Mouse (Mus musculus): Measurements from ENCODE around the gene Dcaf4.

The Dcaf4 gene

DNA sequence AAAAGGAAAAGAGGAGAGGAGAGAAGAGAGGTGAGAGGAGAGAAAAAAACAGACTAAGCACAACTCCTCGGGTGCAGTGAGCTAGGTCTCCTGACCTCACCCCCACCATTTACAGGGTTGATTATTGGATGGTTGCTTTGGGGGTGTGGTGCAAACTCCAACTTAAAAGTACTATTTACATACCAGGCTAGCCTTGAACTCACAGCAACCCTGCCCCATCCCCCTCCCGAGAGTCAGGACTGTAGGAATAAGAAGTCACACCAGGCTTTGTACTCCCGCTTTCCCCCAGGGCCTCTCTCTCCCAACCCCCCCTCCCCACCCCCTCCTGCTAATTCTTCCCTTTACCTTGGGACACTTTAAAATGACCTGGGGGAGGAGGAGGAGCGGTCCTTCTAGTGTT is 23.9 kb upstream of the Dcaf4 start:
- DNase-seq, result no peak

DNA sequence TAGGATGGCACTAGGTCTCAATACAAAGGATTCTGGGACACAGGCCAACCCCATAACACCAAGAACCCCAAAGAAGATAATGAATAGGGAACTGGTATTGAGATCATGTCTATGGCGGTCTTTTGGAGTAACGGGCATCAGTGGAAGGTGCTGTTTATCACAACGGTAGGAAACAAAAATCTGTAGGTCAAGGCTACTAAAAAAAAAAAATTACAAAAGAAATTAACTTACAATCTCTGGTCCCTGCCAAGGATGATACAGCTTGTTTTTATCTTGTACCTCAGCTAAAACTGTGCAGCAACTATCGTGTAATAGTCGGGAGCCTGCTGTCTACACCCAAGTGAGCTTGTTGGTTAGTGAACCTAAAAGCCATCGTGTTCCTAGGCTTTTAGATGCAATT is 23.5 kb upstream of the Dcaf4 start:
- DNase-seq, result no peak

DNA sequence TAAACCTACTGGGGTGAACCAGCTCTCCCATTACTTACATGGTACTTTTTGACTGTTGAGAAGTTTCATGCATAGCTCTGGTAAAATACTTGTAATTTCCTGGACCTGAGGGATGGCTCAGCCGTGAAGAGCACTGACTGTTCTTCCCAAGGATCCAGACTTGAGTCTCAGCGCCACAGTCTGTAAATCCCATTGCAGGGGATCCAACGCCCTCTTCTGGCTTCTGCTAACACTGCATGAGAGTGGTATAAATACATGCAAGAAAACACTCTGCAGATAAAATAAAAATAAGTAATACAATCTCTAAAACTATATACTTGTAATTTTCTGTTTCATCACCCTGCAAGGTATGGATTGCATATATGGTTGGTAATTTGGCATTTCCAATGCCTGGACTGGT is 22.3 kb upstream of the Dcaf4 start:
- no peak for DNase-seq

DNA sequence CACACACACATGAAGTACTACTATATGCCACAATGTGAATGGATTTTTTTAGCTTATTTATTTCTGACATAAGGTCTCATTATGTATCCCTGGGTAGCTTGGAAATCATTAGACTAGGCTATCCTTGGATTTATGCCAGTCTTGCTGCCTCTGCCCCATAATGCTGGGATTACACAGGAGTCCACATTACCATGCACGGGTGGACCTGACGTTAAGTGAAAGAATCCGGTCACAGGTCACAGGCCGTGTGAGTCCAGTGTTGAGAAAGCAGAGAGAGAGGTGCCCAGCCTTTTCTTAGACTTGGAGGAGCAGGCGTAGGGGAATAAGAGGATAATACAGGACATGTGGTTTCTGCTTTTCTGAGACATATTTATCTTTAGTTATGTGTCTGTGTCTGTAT is 21.0 kb upstream of the Dcaf4 start:
- no peak for DNase-seq

DNA sequence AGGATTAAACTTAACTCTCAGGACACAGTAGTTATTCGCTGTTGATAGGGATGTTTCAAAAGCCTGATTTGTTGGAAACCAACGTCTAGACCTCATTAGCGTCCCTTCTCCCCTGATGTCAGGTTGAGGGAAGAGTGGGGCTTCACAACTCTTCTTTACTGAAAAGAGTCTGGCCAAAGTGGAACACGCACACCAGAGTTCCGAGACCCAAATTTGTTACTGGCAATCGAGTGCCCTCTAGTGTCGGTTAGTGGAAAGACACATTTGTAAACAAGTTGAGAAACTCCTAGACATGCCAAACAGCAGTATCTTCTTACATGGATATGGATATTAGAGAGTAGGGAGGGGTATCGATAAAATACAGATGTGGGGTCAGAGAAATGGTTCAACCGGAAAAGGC is 18.1 kb upstream of the Dcaf4 start:
- DNase-seq, result peak; percentile 34

DNA sequence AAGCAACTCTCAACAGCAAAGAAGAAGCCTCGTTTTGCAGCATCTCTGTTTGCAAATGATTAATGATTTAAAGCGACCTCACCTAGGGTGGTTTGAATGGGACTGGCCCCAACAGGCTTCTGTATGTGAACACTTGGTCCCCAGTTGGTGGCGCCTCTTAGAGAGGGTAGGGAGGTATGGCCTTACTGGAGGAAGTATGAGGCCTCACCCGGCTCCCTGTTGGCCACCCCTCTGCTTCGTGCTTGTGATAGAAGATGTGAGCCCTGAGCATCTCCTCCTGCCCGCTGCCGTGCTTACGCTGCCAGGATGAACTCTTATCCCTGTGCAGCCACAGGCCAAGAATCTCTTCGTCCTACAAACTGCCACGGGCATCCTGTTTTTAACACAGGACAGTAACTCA is 13.7 kb upstream of the Dcaf4 start:
- no peak for DNase-seq

DNA sequence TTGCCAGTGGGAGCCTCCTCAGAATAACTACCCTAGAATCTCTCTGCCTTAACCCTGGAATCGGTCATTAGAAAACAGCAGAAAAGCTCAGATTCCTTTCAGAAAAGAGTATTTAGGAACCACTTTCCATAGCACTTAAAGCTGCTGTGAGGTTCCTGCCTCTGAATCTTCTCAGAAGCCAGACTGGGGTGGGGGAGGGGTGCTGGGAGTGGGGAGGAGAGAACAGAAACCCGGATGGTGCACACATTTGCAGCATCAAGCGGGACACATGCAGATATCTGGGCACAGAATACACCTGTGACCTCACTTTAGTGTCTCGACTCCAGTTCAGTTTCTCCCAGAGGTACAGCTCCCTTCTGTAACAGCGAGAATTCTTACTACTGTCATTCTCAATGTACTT is 9.7 kb upstream of the Dcaf4 start:
- DNase-seq, result no peak

DNA sequence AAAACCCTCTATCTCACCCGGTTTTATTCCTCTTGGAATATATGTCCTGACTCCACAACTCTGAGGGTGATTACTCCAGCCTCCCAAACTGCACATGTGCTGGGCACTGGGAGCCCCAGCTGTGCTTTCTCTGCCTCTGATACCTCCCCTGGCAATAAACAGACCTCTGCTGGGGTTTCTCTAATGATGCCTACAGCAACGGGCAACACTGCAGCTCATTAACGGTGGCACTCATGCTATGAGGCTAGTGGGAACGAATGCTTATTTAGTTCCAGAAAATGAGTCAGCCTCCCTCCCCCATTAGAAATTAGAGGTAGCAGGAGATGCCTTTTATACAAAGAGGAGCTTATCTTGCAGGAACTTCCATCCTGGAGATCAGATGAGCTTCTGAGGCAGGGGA is 7.5 kb upstream of the Dcaf4 start:
- DNase-seq, result no peak

DNA sequence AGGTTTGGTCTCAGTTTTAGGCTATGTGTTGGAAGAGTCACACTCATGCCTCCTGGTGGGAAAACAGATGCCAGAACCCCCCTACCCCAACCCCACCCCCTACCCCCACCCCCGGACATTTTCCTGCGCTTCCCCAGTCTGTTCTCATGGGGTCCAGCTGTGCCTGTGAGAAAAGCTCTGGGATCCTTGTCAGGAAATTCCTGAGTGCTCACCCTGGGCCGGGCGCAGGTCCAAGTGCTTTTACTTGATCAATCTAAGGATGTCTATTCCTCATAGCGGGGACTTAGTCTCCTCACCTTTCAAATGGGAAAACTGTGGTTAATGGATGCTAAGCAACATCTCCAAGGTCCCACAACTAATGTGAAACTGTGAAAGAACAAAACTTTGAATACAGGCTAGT is 7.1 kb upstream of the Dcaf4 start:
- no peak for DNase-seq

DNA sequence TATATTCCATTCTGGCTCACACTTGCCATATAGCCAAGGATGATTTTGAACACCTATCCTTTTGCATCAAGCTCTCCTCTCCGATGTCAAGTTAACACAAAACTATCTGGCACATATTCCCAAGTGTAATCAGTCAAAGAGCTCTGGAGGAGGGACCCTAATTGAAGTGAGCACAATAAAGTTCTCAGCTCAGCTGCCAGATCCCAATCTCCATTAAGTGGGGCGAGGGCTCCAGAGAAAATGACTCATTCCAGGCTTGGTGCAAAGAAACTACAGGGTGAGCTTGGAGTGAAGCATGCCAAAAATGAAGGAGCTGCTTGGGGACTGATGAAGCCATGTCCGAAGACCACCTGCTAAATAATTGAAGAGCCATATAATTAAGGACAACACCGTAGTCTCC is 6.0 kb upstream of the Dcaf4 start:
- no peak for DNase-seq

DNA sequence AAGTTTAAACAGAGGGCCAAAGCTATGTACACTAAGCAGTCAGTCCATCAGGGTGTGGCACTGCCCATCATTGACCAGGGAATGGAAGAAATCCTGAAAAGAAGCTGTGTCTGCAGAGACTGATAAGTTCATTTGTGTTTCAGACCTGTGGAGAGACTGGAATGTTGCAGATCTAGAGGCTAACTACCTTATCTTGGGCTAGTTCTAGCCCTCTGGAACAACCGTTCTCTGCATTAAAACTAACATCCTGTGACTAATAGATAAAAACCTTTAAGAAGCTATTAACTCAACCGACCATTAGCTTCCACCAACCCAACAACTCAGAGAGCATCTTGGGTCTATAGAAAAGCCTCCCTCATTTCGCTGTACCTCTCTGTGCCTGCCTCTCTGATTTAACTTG is 2.7 kb upstream of the Dcaf4 start:
- no peak for DNase-seq

DNA sequence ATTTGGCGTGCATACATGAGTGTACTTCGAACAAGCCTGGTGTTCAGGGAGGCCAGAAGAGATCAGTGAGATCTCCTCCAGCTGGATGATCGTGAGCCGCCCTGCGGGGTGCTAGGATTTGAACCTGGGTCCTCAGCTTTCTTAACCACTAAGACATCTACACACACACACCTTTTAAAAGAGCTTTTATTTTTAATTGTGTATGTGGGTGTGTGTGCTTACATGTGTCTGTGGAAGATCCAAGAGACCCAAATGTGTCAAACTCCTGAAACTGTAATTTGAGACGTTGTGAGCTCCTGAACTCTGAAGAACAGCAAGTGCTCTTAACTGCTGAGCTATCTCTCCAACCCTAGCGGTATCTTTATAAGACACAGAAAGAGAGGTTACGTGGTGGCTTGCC is 817 bp downstream of the Dcaf4 start:
- no peak for DNase-seq

DNA sequence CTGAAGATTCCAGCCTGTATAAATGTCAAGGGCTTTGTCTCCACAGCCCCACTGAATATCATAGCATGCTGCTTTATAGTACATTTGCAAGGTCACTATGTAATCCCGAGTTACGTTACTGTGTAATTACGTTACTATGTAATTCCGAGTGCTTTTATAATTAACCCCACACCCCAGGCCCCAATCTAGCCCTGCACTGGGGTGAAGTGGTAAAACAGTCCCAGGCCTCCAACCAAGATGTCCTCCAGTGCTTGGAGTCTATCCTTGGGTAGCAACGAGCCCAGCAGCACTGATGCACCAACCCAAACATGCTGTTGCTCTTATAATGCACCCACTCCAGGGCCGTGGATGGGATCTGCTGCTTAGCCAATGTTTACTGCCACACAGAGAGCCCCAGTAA is 2.8 kb downstream of the Dcaf4 start:
- DNase-seq, result no peak

DNA sequence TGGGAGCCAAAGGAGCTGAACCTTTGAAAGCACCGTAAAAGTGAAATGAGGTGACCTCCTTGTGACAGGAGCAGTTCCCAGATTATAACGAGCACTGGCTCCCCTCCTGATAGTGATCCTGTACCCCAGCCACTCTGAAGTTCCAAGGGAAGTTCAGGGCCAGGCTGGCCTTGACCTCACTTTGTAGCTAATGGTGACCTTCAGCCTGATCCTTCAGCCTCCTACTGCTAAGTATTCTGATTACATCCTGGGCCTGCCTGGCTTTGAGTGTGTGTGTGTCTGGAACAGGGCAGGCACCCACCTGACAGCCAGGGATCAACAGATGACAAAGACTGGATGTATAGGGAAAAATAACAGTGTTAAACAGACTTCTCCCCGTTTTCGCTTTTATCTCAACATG is 3.6 kb downstream of the Dcaf4 start:
- no peak for DNase-seq

DNA sequence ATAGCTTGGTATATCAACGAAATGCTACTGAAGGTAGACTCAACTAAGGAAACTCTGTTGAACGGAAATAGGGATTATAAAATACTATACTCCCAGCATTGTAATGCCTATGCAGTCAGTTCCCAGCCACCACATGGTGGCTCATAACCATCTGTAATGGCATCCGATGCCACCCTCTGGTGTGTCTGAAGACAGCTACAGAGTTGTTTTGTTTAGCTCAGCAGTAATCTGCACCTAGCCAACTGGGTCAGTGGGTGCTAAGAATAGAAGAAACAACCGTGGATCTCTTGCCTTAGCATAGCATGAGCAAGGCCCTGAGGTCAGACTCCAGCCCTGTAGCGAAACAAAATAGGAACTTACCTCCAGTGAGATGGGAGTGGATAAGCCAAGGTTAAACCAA is 4.1 kb downstream of the Dcaf4 start:
- DNase-seq, result no peak

DNA sequence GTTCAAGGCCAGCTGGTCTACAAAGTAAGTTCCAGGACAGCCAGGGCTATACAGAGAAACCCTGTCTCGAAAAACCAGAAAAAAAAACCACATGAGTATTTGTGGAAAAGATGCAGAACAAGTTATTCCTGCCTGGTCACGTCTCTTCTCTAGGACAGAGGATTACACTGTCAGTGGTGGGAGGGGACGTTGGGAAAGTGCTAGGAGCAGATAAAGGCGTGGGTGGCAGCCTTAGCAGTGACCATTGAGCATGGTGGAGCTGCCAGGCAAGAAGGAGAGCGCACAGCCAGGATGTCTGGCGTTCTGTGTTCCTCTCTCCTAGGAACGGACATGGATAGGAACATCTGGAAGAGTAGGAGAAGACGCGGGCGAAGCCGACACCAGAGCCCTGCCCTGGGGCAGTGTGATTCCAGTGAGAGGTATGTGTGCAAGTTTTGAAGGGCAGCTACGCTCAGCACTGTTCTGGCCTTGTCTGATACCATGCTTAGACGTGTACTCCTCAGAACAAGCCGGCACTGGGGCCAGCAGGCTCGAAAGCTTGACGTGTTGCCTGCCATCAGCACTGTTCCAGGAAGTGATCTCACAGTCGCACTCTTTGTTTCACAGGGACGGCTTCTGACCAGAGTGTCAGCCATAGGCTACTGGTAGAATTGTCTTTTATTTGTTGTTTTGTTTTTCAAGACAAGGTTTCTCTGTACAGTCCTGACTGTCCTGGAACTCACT is 5.7 kb downstream of the Dcaf4 start:
- no peak for DNase-seq

DNA sequence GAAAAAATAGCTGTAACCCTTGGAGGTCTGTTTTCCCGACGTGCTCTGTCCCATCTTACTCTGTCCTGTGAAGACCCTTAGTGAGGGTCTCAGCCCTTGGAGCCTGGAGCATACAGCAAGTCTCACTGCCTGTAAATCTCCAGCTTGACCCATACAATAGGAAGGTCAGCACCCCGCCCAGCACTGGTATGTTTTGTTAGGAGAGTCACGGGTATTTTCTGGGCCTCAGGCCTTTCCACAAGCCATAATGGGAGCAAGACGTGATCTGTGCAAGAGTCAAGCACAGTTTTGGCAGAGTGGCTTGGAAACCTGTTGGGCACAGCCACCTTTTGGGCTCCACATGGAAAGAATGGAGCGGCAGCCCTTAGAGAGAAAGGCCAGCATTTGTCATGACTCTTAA is 7.5 kb downstream of the Dcaf4 start:
- DNase-seq, result no peak

DNA sequence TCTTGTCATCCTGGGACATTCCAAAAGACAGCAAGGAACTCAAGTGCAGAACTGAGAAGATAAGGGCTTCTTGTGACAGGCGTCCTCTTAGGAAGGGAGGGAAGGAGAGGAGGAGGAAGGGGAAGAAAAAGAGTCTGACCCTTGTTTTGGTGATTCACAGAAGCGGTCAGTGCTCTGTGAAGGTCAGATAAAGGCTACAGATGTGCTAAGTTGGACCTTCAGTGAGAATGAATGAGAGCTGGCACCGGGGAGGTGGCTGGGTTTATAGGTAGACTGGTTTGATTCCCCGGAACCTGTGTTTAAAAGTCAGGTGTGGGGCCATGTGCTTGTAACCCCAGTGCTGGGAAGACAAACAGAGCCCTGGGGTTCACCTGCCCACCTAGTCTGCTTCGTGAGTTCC is 8.4 kb downstream of the Dcaf4 start:
- no peak for DNase-seq

DNA sequence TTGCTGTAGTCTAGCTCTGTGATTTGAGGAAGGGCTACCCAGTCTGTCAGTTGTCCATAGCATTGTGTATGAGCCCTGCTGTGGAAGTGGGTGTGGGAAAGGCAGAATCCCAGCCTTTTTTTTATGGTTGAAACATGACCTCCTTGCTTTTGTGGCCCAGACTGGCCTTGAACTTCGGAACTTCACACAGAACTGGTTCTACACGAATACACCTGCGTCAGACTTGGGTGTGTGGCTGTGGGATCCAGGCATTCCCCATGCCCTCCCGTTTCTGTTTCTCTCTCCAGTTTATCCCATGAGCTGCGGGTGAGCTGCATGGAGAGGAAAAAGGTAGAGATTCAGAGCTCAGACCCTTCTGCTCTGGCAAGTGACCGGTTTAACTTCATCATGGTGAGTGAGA is 11.7 kb downstream of the Dcaf4 start:
- DNase-seq, result no peak

DNA sequence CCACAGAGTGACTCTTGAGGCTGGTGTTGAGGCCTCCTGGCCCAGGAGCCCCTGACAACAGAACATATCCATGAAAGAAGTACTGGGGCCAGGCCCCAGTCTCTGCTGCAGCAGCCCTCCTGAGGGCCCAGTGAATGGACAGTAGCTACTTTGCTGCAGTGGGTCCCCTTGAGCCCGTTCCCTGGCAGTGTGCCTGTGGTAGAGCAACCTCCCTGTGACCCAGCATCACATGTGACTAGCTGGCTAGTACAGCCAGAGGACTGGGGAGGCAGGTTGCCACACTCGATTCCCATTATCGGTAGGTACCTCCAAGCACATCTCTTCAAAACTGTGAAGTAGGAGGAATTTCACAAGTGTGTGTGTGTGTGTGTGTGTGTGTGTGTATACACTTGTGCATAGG is 12.7 kb downstream of the Dcaf4 start:
- DNase-seq, result no peak

DNA sequence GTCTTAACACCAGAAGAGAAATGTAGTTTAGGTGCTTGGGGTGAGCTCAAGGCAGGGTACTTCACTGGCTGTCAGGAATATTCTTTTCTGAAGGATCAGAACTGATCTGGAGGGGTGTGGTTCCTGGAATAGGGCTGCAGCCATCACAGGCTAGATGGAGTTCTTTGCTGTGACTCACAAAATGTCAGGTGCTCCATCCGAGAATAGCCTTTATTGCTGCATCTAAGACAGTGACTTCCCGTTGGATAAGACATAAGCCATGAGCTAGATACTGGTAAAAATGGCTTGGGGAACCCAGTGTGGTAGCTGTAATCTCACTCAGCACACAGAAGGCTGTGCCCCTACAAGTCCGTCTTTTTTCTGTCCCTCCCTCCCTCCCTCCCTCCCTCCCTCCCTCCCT is 13.9 kb downstream of the Dcaf4 start:
- no peak for DNase-seq

DNA sequence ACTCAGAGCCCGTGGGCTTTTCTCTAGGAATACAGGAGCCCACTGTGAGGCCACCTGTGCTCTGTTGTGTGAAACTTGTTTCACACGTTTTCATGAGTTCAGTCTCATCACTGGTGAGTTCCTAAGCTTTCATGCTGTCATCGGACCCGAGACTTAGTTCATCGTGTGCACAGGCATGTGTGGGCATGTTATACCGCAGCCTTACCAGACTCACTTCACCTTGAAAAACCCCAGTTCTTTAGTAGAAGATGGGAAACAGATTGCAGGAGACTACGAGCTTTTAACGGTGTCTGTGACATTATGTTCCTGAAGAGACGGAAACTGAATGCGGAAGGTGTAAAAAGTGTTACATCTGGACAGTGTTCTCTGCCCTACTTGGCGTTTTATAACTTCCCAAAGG is 15.2 kb downstream of the Dcaf4 start:
- DNase-seq, result no peak

DNA sequence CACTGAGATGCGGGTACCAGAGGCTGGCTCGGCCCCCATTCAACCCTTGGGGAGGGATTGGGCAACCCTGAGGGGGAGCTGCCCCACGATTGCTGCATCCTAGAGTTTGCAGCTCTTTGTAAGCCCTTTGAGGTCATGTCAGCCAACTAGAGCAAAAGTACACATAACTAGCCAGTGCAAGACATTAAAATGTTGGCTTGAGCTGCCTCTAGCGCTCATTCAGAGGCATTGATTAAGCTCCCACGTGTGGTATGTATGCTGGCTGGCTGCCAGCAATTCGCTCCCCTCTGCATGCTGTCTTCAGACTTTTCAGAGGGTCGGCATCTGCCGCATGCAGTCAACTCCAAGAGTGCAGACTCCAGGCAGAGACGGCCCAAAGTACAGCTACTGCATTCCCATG is 15.8 kb downstream of the Dcaf4 start:
- DNase-seq, result no peak

DNA sequence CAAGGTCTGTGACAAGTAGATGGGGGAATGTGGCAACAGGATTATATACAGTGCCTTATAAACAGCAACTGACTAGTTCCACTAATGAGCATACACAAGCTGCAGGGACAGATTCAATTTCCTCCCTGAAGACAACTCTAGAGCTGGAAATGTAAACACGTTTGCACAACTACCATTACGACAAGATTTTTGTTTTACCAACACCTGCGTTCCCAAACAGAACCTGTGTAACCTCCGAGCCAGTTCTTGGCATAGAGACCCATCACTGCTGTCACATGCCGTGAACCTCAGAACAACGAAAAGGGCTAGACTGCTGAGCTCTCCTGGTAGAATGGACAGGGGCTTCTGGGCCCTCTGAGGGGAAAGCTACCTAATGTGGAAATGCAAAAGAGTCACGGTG is 23.7 kb downstream of the Dcaf4 start:
- no peak for DNase-seq

DNA sequence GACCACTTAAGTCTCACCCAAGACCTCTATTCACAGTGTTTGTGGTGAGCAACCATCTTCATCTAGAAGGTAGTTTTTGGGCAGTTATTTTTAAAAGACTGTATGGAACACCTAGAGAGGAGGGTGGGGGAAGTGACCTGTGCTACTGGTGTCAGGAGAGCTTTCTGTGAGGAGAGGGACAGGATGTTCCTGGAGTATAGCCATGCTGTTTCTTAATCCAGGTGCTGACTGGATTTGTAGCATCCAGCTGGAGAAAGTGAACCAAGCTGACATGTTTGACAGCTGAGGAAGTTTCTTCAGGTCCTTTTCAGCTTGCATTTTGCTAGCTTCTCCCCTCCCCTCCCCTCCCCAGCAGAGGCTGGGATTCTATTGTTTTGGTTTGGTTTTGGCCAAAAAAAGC is 24.5 kb downstream of the Dcaf4 start:
- no peak for DNase-seq

DNA sequence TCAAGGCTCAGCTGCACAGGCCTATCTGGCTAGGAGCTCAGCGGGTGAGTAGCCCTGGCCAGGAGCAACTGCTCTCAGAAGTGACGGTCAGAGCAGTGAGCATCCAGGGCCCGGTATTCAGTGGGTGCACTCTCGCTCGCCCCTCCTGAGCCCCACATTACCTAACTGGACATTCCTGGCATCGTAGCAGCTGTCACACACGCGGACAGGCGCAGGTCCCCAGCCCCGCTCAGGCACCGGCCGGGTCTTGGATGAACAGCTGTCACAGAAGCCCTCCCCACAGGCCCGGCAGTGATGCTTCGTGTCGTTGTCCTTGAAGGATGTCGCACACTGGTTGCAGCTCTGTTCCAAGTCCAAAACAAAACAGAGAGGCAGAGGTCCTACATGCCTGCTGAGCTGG is 31.0 kb downstream of the Dcaf4 start:
- DNase-seq, result no peak

All from thymus, postnatal 25 days (tissue).